In genomic region chr17:37016333-37016732, GRCm38 (mm10) we compare ENCODE assay signal across 28 mouse cellular contexts. TPM values are rescaled to one million over a fixed set of nuclear protein-coding genes. Genes with fewer than 3 reads are reported as not detected.
DNase-seq lines count a peak whose midpoint lies in the region; ATAC-seq and TF ChIP-seq lines count a peak whose summit lies in the region.
"Had no signal": no experiment of that assay in that cellular context is flagged by ENCODE, and none has a peak within 500 bp of the region (broad histone marks: within the 10 kb centered on the region; RNA-seq: fewer than 3 reads in every experiment).

No protein-coding gene starts in this region.

- no peaks in the 10 kb centered on the region for H3K36me3 ChIP-seq in intestine, embryonic 15.5 days
- no peaks in the 10 kb centered on the region for H3K36me3 ChIP-seq in intestine, postnatal 0 days (ENCODE audit: control insufficient read depth, insufficient read depth)
- no peaks in the 10 kb centered on the region for H3K36me3 ChIP-seq in intestine, embryonic 16.5 days (ENCODE audit: control insufficient read depth, insufficient read depth, low read length)
- H3K36me3 ChIP-seq in stomach, embryonic 16.5 days (ENCODE audit: control insufficient read depth, insufficient read depth, low read length): no peaks in the 10 kb centered on the region
- H3K36me3 ChIP-seq: embryonic facial prominence, embryonic 15.5 days had no signal

- H3K27ac ChIP-seq in intestine, embryonic 15.5 days: no peak overlapping the region
- H3K27ac ChIP-seq in intestine, postnatal 0 days (ENCODE audit: low read depth, low read length): no peak overlapping the region
- no peak overlapping the region for H3K27ac ChIP-seq in intestine, embryonic 16.5 days (ENCODE audit: low read length)
- peak overlapping the region; percentile 41; the same call in 1 of the 2 replicates for H3K27ac ChIP-seq in stomach, embryonic 16.5 days (ENCODE audit: low read length)
- no peak overlapping the region for H3K27ac ChIP-seq in gastrocnemius, adult 2 months
- H3K27ac ChIP-seq: embryonic facial prominence, embryonic 12.5 days; embryonic facial prominence, embryonic 15.5 days; forebrain, embryonic 10.5 days; forebrain, embryonic 12.5 days had no signal

- H3K4me1 ChIP-seq in intestine, embryonic 15.5 days (replicated peaks): no peaks in the 10 kb centered on the region
- no peaks in the 10 kb centered on the region for H3K4me1 ChIP-seq in intestine, postnatal 0 days (replicated peaks; ENCODE audit: control insufficient read depth, insufficient read depth, low read length)
- H3K4me1 ChIP-seq in intestine, embryonic 16.5 days (ENCODE audit: control insufficient read depth, insufficient read depth, low read length): no peaks in the 10 kb centered on the region
- H3K4me1 ChIP-seq in stomach, embryonic 16.5 days (ENCODE audit: control insufficient read depth, insufficient read depth, low read length): no peaks in the 10 kb centered on the region
- H3K4me1 ChIP-seq: embryonic facial prominence, embryonic 12.5 days; embryonic facial prominence, embryonic 15.5 days; forebrain, embryonic 12.5 days had no signal

- H3K4me3 ChIP-seq in intestine, embryonic 15.5 days (replicated peaks): no peak overlapping the region
- H3K4me3 ChIP-seq in intestine, postnatal 0 days (ENCODE audit: low read depth, low read length): no peak overlapping the region
- H3K4me3 ChIP-seq in intestine, embryonic 16.5 days (ENCODE audit: low read length): no peak overlapping the region
- no peak overlapping the region for H3K4me3 ChIP-seq in stomach, embryonic 16.5 days (replicated peaks; ENCODE audit: low read length)
- no peak overlapping the region for H3K4me3 ChIP-seq in gastrocnemius, adult 2 months
- H3K4me3 ChIP-seq: embryonic facial prominence, embryonic 12.5 days; embryonic facial prominence, embryonic 15.5 days; erythroblast, embryonic 14.5 days; forebrain, embryonic 10.5 days; forebrain, embryonic 12.5 days had no signal

- DNase-seq in gastrocnemius, adult 2 months: no peak
- DNase-seq in ovary, adult 18-20 months (ENCODE audit: low spot score): no peak
- DNase-seq: adrenal gland, adult 2 months; adrenal gland, postnatal 10 days; adrenal gland, postnatal 25 days; cerebellum, adult 11 months; cerebellum, adult 18-20 months; cerebellum, adult 8-10 months; cerebellum, adult 9-11 months; cerebellum, postnatal 14 days; cerebellum, postnatal 36 days; embryo, embryonic 11 days had no signal

- no peak for TF ChIP-seq CTCF in intestine, postnatal 0 days (IDR thresholded peaks at IDR 0.05; ENCODE audit: low read depth)
- TF ChIP-seq CTCF in gastrocnemius, adult 2 months (IDR thresholded peaks at IDR 0.05): no peak

- ATAC-seq in intestine, embryonic 15.5 days: peak; percentile 63; the same call in 1 of the 2 replicates
- no peak for ATAC-seq in intestine, postnatal 0 days
- peak; percentile 40; the same call in 1 of the 2 replicates for ATAC-seq in intestine, embryonic 16.5 days
- no peak; the same call in 1 of the 2 replicates for ATAC-seq in stomach, embryonic 16.5 days (ENCODE audit: insufficient read depth, low FRiP score)
- ATAC-seq: forebrain, embryonic 14.5 days; forebrain, embryonic 16.5 days had no signal

- no peak overlapping the region for H3K9ac ChIP-seq in intestine, embryonic 15.5 days
- no peak overlapping the region for H3K9ac ChIP-seq in intestine, postnatal 0 days (ENCODE audit: low read depth, low read length)
- H3K9ac ChIP-seq in intestine, embryonic 16.5 days (ENCODE audit: low read depth, low read length): no peak overlapping the region
- no peak overlapping the region for H3K9ac ChIP-seq in stomach, embryonic 16.5 days (ENCODE audit: low read length)
- H3K9ac ChIP-seq: embryonic facial prominence, embryonic 12.5 days; embryonic facial prominence, embryonic 15.5 days; forebrain, embryonic 12.5 days had no signal

- H3K9me3 ChIP-seq in intestine, embryonic 15.5 days: no peaks in the 10 kb centered on the region
- no peaks in the 10 kb centered on the region for H3K9me3 ChIP-seq in intestine, postnatal 0 days (ENCODE audit: control insufficient read depth)
- H3K9me3 ChIP-seq in intestine, embryonic 16.5 days (ENCODE audit: control insufficient read depth, low read length): no peaks in the 10 kb centered on the region
- H3K9me3 ChIP-seq in stomach, embryonic 16.5 days (replicated peaks; ENCODE audit: control insufficient read depth, low read length): no peaks in the 10 kb centered on the region
- H3K9me3 ChIP-seq: embryonic facial prominence, embryonic 12.5 days; embryonic facial prominence, embryonic 15.5 days; forebrain, embryonic 10.5 days; forebrain, embryonic 12.5 days had no signal

- intact Hi-C loops in gastrocnemius, adult 2 months (cut with DNase I): no loop called here

- H3K4me2 ChIP-seq in intestine, embryonic 15.5 days (replicated peaks): no peak overlapping the region
- H3K4me2 ChIP-seq in intestine, postnatal 0 days (replicated peaks; ENCODE audit: low read depth): no peak overlapping the region
- H3K4me2 ChIP-seq in intestine, embryonic 16.5 days (ENCODE audit: low read depth, low read length): no peak overlapping the region
- no peak overlapping the region for H3K4me2 ChIP-seq in stomach, embryonic 16.5 days (ENCODE audit: low read depth, low read length)
- H3K4me2 ChIP-seq: embryonic facial prominence, embryonic 12.5 days; embryonic facial prominence, embryonic 15.5 days; forebrain, embryonic 12.5 days had no signal

- no peaks in the 10 kb centered on the region for H3K27me3 ChIP-seq in intestine, embryonic 15.5 days (replicated peaks)
- H3K27me3 ChIP-seq in intestine, postnatal 0 days (replicated peaks; ENCODE audit: control insufficient read depth, insufficient read depth, low read length): no peaks in the 10 kb centered on the region
- no peaks in the 10 kb centered on the region for H3K27me3 ChIP-seq in intestine, embryonic 16.5 days (replicated peaks; ENCODE audit: control insufficient read depth, insufficient read depth, low read length)
- no peaks in the 10 kb centered on the region for H3K27me3 ChIP-seq in stomach, embryonic 16.5 days (ENCODE audit: control insufficient read depth, insufficient read depth, low read length)
- H3K27me3 ChIP-seq: embryonic facial prominence, embryonic 12.5 days; embryonic facial prominence, embryonic 15.5 days; forebrain, embryonic 12.5 days had no signal

RNA-seq across cellular contexts. Expression of gene Mog, which starts 6.9 kb away (rescaled TPM):
- polyA plus RNA-seq in intestine, embryonic 15.5 days (2015; fragmentation: Nextera tagmentation; extraction: Ambion mirVana): 0.13 and 0.14 TPM in 2 replicates
- not detected in 2 replicates for polyA plus RNA-seq in intestine, postnatal 0 days (2015; fragmentation: Nextera tagmentation; extraction: Ambion mirVana)
- polyA plus RNA-seq in intestine, embryonic 16.5 days (2015; fragmentation: Nextera tagmentation; extraction: Ambion mirVana): not detected in 2 replicates
- 0.21 TPM in 1 of 2 replicates, not detected in the other for polyA plus RNA-seq in stomach, embryonic 16.5 days (2015; fragmentation: Nextera tagmentation; extraction: Ambion mirVana)
- not detected for total RNA-seq in gastrocnemius, adult 2 months (2021)
- total RNA-seq: adrenal gland, adult 2 months; adrenal gland, postnatal 10 days; adrenal gland, postnatal 25 days; adrenal gland, postnatal 4 days; common myeloid progenitor, adult 5-6 weeks; MEL had no signal
- polyA plus RNA-seq: adrenal gland, adult 2 months; brain, embryonic 14.5 days; embryonic facial prominence, embryonic 15.5 days; erythroblast, embryonic 14.5 days had no signal

RNA-seq across cellular contexts. Expression of gene Zfp57, which starts 15.4 kb away (rescaled TPM):
- 49.9 and 57.6 TPM in 2 replicates for polyA plus RNA-seq in intestine, embryonic 15.5 days (2015; fragmentation: Nextera tagmentation; extraction: Ambion mirVana)
- 8.6 and 9.0 TPM in 2 replicates for polyA plus RNA-seq in intestine, postnatal 0 days (2015; fragmentation: Nextera tagmentation; extraction: Ambion mirVana)
- 41.3 and 43.2 TPM in 2 replicates for polyA plus RNA-seq in intestine, embryonic 16.5 days (2015; fragmentation: Nextera tagmentation; extraction: Ambion mirVana)
- 40.9 and 50.3 TPM in 2 replicates for polyA plus RNA-seq in stomach, embryonic 16.5 days (2015; fragmentation: Nextera tagmentation; extraction: Ambion mirVana)
- total RNA-seq in gastrocnemius, adult 2 months (2021): 1 to 10 TPM in 1 of 2 experiments, under 1 TPM in 1; 0.23 to 1.3 TPM
- total RNA-seq: MEL had no signal
- polyA plus RNA-seq: erythroblast, embryonic 14.5 days had no signal

RNA-seq across cellular contexts. Expression of gene H2-M5, which starts 27.0 kb away (rescaled TPM):
- polyA plus RNA-seq in intestine, embryonic 15.5 days (2015; fragmentation: Nextera tagmentation; extraction: Ambion mirVana): 0.24 and 0.28 TPM in 2 replicates
- polyA plus RNA-seq in intestine, postnatal 0 days (2015; fragmentation: Nextera tagmentation; extraction: Ambion mirVana): 0.05 TPM in 1 of 2 replicates, not detected in the other
- 0.16 and 0.22 TPM in 2 replicates for polyA plus RNA-seq in intestine, embryonic 16.5 days (2015; fragmentation: Nextera tagmentation; extraction: Ambion mirVana)
- polyA plus RNA-seq in stomach, embryonic 16.5 days (2015; fragmentation: Nextera tagmentation; extraction: Ambion mirVana): 0.35 and 0.43 TPM in 2 replicates
- total RNA-seq in gastrocnemius, adult 2 months (2021): under 1 TPM in 1 of 2 experiments, not detected in 1; 0.10 TPM
- total RNA-seq: adrenal gland, adult 2 months; adrenal gland, postnatal 10 days; adrenal gland, postnatal 25 days; common myeloid progenitor, adult 5-6 weeks; MEL had no signal
- polyA plus RNA-seq: adrenal gland, adult 2 months; erythroblast, embryonic 14.5 days had no signal

RNA-seq across cellular contexts. Expression of gene Gabbr1, which starts 29.4 kb away (rescaled TPM):
- 6.0 and 7.6 TPM in 2 replicates for polyA plus RNA-seq in intestine, embryonic 15.5 days (2015; fragmentation: Nextera tagmentation; extraction: Ambion mirVana)
- polyA plus RNA-seq in intestine, postnatal 0 days (2015; fragmentation: Nextera tagmentation; extraction: Ambion mirVana): 4.1 and 4.4 TPM in 2 replicates
- 5.4 and 6.2 TPM in 2 replicates for polyA plus RNA-seq in intestine, embryonic 16.5 days (2015; fragmentation: Nextera tagmentation; extraction: Ambion mirVana)
- 7.2 and 7.5 TPM in 2 replicates for polyA plus RNA-seq in stomach, embryonic 16.5 days (2015; fragmentation: Nextera tagmentation; extraction: Ambion mirVana)
- total RNA-seq in gastrocnemius, adult 2 months (2021): 1 to 10 TPM; 8.5 to 9.1 TPM

RNA-seq across cellular contexts. Expression of gene 2410137M14Rik, which starts 35.3 kb away (rescaled TPM):
- not detected in 2 replicates for polyA plus RNA-seq in intestine, embryonic 15.5 days (2015; fragmentation: Nextera tagmentation; extraction: Ambion mirVana)
- polyA plus RNA-seq in intestine, postnatal 0 days (2015; fragmentation: Nextera tagmentation; extraction: Ambion mirVana): not detected in 2 replicates
- polyA plus RNA-seq in intestine, embryonic 16.5 days (2015; fragmentation: Nextera tagmentation; extraction: Ambion mirVana): not detected in 2 replicates
- polyA plus RNA-seq in stomach, embryonic 16.5 days (2015; fragmentation: Nextera tagmentation; extraction: Ambion mirVana): not detected in 2 replicates
- total RNA-seq in gastrocnemius, adult 2 months (2021): under 1 TPM in 1 of 2 experiments, not detected in 1; 0.45 TPM
- total RNA-seq: adrenal gland, adult 2 months; adrenal gland, postnatal 10 days; adrenal gland, postnatal 25 days; adrenal gland, postnatal 4 days; common myeloid progenitor, adult 5-6 weeks; MEL had no signal
- polyA plus RNA-seq: adrenal gland, adult 2 months; C2C12; embryonic facial prominence, embryonic 12.5 days; embryonic facial prominence, embryonic 15.5 days; erythroblast, embryonic 14.5 days; forebrain, embryonic 10.5 days; forebrain, embryonic 12.5 days; forebrain, embryonic 14.5 days had no signal

Comparison
In these comparisons a context has a peak if more than half of its experiments do, and no peak if none do; other contexts are left out.
1. ATAC-seq: peak in intestine, embryonic 15.5 days (single experiment) and intestine, embryonic 16.5 days (single experiment); none in intestine, postnatal 0 days (single experiment) and stomach, embryonic 16.5 days (single experiment).